Mouse (Mus musculus) C2C12 (cell line): Measurements from ENCODE around the gene Tas2r135.

ENCODE experiments used
- CEBPB ChIP-seq: IDR thresholded peaks from one replicate; pipeline ENCODE4 v1.6.1; 2011; ENCODE audit warnings: low read depth, mild to moderate bottlenecking, control low read depth, moderate library complexity
- CTCF ChIP-seq: IDR thresholded peaks from one replicate; pipeline ENCODE4 v1.5.1; 2011; ENCODE audit not compliant: control insufficient read depth, insufficient read depth, insufficient read length

DNA sequence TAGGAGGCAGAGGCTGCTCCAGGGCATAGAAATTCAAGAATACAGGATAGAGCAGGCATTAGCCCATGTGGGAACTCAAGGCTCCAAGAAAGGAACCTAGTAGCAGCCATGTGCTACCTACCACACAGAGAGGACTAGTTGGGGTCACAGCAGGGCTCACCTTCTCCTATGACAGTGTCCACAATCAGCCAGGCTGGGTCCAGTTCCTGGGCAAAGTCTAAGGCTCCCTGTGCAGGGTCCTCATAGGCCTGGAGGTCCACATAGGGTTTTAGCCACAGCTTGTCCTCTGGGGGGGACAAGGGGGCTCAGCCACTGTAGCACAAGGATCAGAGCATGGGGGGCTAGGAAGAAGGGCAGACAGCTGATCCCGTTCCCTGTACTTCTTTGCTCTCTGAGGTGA lies 42.7 kb upstream of the Tas2r135 start:
- TF ChIP-seq CTCF (no peak), CEBPB (no peak)
